8 mouse cellular contexts compared by ENCODE assay signal in genomic region chr17:29022230-29022819, GRCm38 (mm10). TPM values are rescaled to one million over a fixed set of nuclear protein-coding genes. Genes with fewer than 3 reads are reported as not detected.
DNase-seq lines count a peak whose midpoint lies in the region; ATAC-seq and TF ChIP-seq lines count a peak whose summit lies in the region.

No protein-coding gene starts in this region.

- H3K4me2 ChIP-seq in limb, embryonic 14.5 days (replicated peaks; ENCODE audit: low read depth, low read length, severe bottlenecking), result no peak overlapping the region

- 0 out of 2 replicates have a peak, but pooled peaks have one; percentile 14 for TF ChIP-seq CTCF in E14TG2a.4 (conservative IDR thresholded peaks at IDR 0.05; ENCODE audit: low read length)
- peak; percentile 67; the same call in 1 of the 2 replicates for TF ChIP-seq CTCF in small intestine, adult 2 months (IDR thresholded peaks at IDR 0.05; ENCODE audit: extremely low read depth, insufficient read length, insufficient replicate concordance, low read depth, low read length)

- no peaks in the 10 kb centered on the region for H3K36me3 ChIP-seq in E14TG2a.4 (ENCODE audit: insufficient read depth, low read length)
- H3K36me3 ChIP-seq in limb, embryonic 14.5 days (ENCODE audit: control insufficient read depth, insufficient read depth, low read length), result no peaks in the 10 kb centered on the region
- no peaks in the 10 kb centered on the region for H3K36me3 ChIP-seq in small intestine, adult 2 months (ENCODE audit: control insufficient read depth, insufficient read depth, low read length)

- no peak overlapping the region for H3K9ac ChIP-seq in limb, embryonic 14.5 days (ENCODE audit: low read depth, low read length, severe bottlenecking)

- no peak for TF ChIP-seq POLR2A in limb, embryonic 14.5 days (IDR thresholded peaks at IDR 0.05; ENCODE audit: borderline replicate concordance, extremely low read depth, insufficient read depth, insufficient read length)
- TF ChIP-seq POLR2A in small intestine, adult 2 months (IDR thresholded peaks at IDR 0.05; ENCODE audit: low read depth, low read length), result no peak

- 13% methylated on average over 15 of the region's 15 CpGs for WGBS in limb, embryonic 14.5 days
- WGBS in small intestine, adult 2 months, result 34% methylated on average over 15 of the region's 15 CpGs

- no peak overlapping the region for H3K27ac ChIP-seq in limb, embryonic 14.5 days (replicated peaks; ENCODE audit: low read depth, low read length)
- no peak overlapping the region for H3K27ac ChIP-seq in small intestine, adult 2 months (ENCODE audit: insufficient read depth, low read depth, low read length)

- DNase-seq in heart, adult 18-20 months, result peak; percentile 39 to 52
- no peak for DNase-seq in heart, adult 8-10 months (ENCODE audit: low spot score)
- DNase-seq in limb, embryonic 14.5 days (ENCODE audit: low spot score), result no peak
- no peak for DNase-seq in frontal cortex, postnatal 10 days (ENCODE audit: low spot score in 2 of 2)
- no peak for DNase-seq in adrenal gland, adult 18-20 months (ENCODE audit: low spot score in 2 of 2)

- H3K27me3 ChIP-seq in E14TG2a.4 (ENCODE audit: insufficient read depth, low read length), result no peaks in the 10 kb centered on the region
- H3K27me3 ChIP-seq in limb, embryonic 14.5 days (ENCODE audit: control insufficient read depth, insufficient read depth, low read length), result no peaks in the 10 kb centered on the region
- H3K27me3 ChIP-seq in small intestine, adult 2 months (ENCODE audit: control insufficient read depth, insufficient read depth, low read length), result no peaks in the 10 kb centered on the region

- peaks cover 96% of the 10 kb centered on the region for H3K4me1 ChIP-seq in E14TG2a.4 (replicated peaks; ENCODE audit: low read depth, low read length)
- H3K4me1 ChIP-seq in limb, embryonic 14.5 days (ENCODE audit: control insufficient read depth, insufficient read depth, low read length), result 0 out of 2 replicates have a peak, but pooled peaks cover 5% of the 10 kb centered on the region
- H3K4me1 ChIP-seq in small intestine, adult 2 months (ENCODE audit: control insufficient read depth, insufficient read depth, insufficient read length, low read length), result peaks cover 3% of the 10 kb centered on the region; the same call in 1 of the 2 replicates

- peak overlapping the region; percentile 51 for H3K4me3 ChIP-seq in E14TG2a.4 (replicated peaks; ENCODE audit: low read length)
- no peak overlapping the region for H3K4me3 ChIP-seq in limb, embryonic 14.5 days (replicated peaks; ENCODE audit: low read length)
- 0 out of 2 replicates have a peak overlapping the region, but pooled peaks have one; percentile 21 for H3K4me3 ChIP-seq in small intestine, adult 2 months (ENCODE audit: low read depth, low read length)

- H3K9me3 ChIP-seq in E14TG2a.4 (ENCODE audit: low read length), result no peaks in the 10 kb centered on the region
- no peaks in the 10 kb centered on the region for H3K9me3 ChIP-seq in limb, embryonic 14.5 days (ENCODE audit: control insufficient read depth, low read length)

- ATAC-seq in granulocyte monocyte progenitor cell, adult 5-6 weeks (replicated peaks; ENCODE audit: poor library complexity, severe bottlenecking), result peak; percentile 39; the same call in 1 of the 2 replicates
- peak; percentile 38; the same call in 1 of the 2 replicates for ATAC-seq in limb, embryonic 14.5 days (ENCODE audit: low FRiP score, low read depth)

RNA-seq across cellular contexts. Expression of gene Srsf3, which starts 10.1 kb away (rescaled TPM):
- 10 to 100 TPM; 74.9 to 89.9 TPM for total RNA-seq in heart, adult 18-20 months (2021)
- 10 to 100 TPM; 52.6 to 73.3 (median 70.5) TPM for total RNA-seq in heart, adult 8-10 months (2022)
- 474 and 486 TPM in 2 replicates for total RNA-seq in granulocyte monocyte progenitor cell, adult 5-6 weeks (2014; fragmentation: Nextera tagmentation)
- total RNA-seq in granulocyte monocyte progenitor cell, adult 5-6 weeks (2017), result 734 and 859 TPM in 2 replicates
- 385 and 390 TPM in 2 replicates for polyA plus RNA-seq in limb, embryonic 14.5 days (2012; rRNA removed)
- 561 and 596 TPM in 2 replicates for polyA plus RNA-seq in limb, embryonic 14.5 days (2014; fragmentation: Nextera tagmentation; extraction: Ambion mirVana)
- polyA plus RNA-seq in small intestine, adult 2 months (2012; rRNA removed), result 35.9 and 69.4 TPM in 2 replicates
- 100 to 1,000 TPM; 113 to 119 TPM for total RNA-seq in adrenal gland, adult 18-20 months (2021)

RNA-seq across cellular contexts. Expression of gene Stk38, which starts 14.5 kb away (rescaled TPM):
- 10 to 100 TPM; 22.0 to 28.8 TPM for total RNA-seq in heart, adult 18-20 months (2021)
- total RNA-seq in heart, adult 8-10 months (2022), result 10 to 100 TPM; 26.4 to 31.4 (median 29.0) TPM
- total RNA-seq in granulocyte monocyte progenitor cell, adult 5-6 weeks (2014; fragmentation: Nextera tagmentation), result 99.0 and 116 TPM in 2 replicates
- total RNA-seq in granulocyte monocyte progenitor cell, adult 5-6 weeks (2017), result 51.6 and 58.2 TPM in 2 replicates
- 115 TPM in 2 replicates for polyA plus RNA-seq in limb, embryonic 14.5 days (2012; rRNA removed)
- polyA plus RNA-seq in limb, embryonic 14.5 days (2014; fragmentation: Nextera tagmentation; extraction: Ambion mirVana), result 86.6 and 99.3 TPM in 2 replicates
- 35.5 and 105 TPM in 2 replicates for polyA plus RNA-seq in small intestine, adult 2 months (2012; rRNA removed)
- total RNA-seq in adrenal gland, adult 18-20 months (2021), result 10 to 100 TPM; 49.2 to 49.9 TPM

Comparison
In these comparisons a context has a peak if more than half of its experiments do, and no peak if none do; other contexts are left out.
1. DNase-seq: peak in heart, adult 18-20 months (2 of 2); none in heart, adult 8-10 months (single experiment), limb, embryonic 14.5 days (single experiment), frontal cortex, postnatal 10 days (0 of 2) and adrenal gland, adult 18-20 months (0 of 2).